Mouse (Mus musculus) olfactory bulb, adult 2 months (tissue): ENCODE data around the gene L1cam.

Source experiments
- CTCF ChIP-seq: fragments of 200-500 bp; IDR thresholded peaks from 2 replicates; pipeline ENCODE4 v1.5.1; 2012; ENCODE audit warnings: low read depth, mild to moderate bottlenecking, low read length, moderate library complexity; ENCODE audit not compliant: insufficient read depth
- POLR2A ChIP-seq: fragments of 200-500 bp; IDR thresholded peaks from 2 replicates; pipeline ENCODE4 v1.6.1; 2012; ENCODE audit warnings: mild to moderate bottlenecking, low read depth, low read length, moderate library complexity; ENCODE audit not compliant: insufficient read depth

- TF ChIP-seq POLR2A: no peak
- TF ChIP-seq CTCF: no peak
Observed at GRCm38 (mm10) chrX:73910451-73910850, 14.5 kb upstream of the L1cam start.
